Mouse (Mus musculus) limb, embryonic 14.5 days (tissue): ENCODE measurements around the gene Fcgr4. TPM values are rescaled to one million over a fixed set of nuclear protein-coding genes. Genes with fewer than 3 reads are reported as not detected.

Source experiments
- ATAC-seq: fragments of 200-750 bp; cut with Nextera tagmentation; 2 replicates; pipeline ENCODE4 v1.8.0; 2017; ENCODE audit warnings: low read depth, moderate number of reproducible peaks, moderate TSS enrichment; ENCODE audit not compliant: low FRiP score
- DNase-seq: peaks from one replicate; pipeline ENCODE4 v3.0.0-alpha.2; 2015; ENCODE audit warnings: low spot score
- H3K27ac ChIP-seq: fragments of 300-500 bp; sonication (generic); replicated peaks from 2 replicates; pipeline ENCODE4 v1.5.1; 2014; ENCODE audit warnings: low read depth, mild to moderate bottlenecking, low read length, moderate library complexity, mixed read lengths
- H3K27me3 ChIP-seq: fragments of 300-500 bp; sonication (generic); 2 replicates; pipeline ENCODE4 v1.6.1; 2014; ENCODE audit warnings: low read length, mixed read lengths; ENCODE audit not compliant: control insufficient read depth, insufficient read depth
- H3K36me3 ChIP-seq: fragments of 300-500 bp; sonication (generic); 2 replicates; pipeline ENCODE4 v1.6.1; 2014; ENCODE audit warnings: mild to moderate bottlenecking, low read length, moderate library complexity, mixed read lengths; ENCODE audit not compliant: control insufficient read depth, insufficient read depth
- H3K4me1 ChIP-seq: fragments of 300-500 bp; sonication (generic); 2 replicates; pipeline ENCODE4 v1.6.1; 2014; ENCODE audit warnings: antibody characterized with exemption, low read length, mixed read lengths; ENCODE audit not compliant: control insufficient read depth, insufficient read depth
- H3K4me2 ChIP-seq: fragments of 300-500 bp; sonication (generic); replicated peaks from 2 replicates; pipeline ENCODE4 v1.6.1; 2014; ENCODE audit warnings: low read depth, mild to moderate bottlenecking, low read length, moderate library complexity; ENCODE audit not compliant: severe bottlenecking
- H3K4me3 ChIP-seq: fragments of 300-500 bp; sonication (generic); replicated peaks from 2 replicates; pipeline ENCODE4 v1.5.1; 2014; ENCODE audit warnings: low read length
- H3K9ac ChIP-seq: fragments of 300-500 bp; sonication (generic); 2 replicates; pipeline ENCODE4 v1.6.1; 2014; ENCODE audit warnings: mild to moderate bottlenecking, low read depth, low read length, moderate library complexity; ENCODE audit not compliant: severe bottlenecking
- H3K9me3 ChIP-seq: fragments of 300-500 bp; sonication (generic); 2 replicates; pipeline ENCODE4 v1.6.1; 2016; ENCODE audit warnings: low read length; ENCODE audit not compliant: control insufficient read depth
- POLR2A ChIP-seq: fragments of 200-500 bp; IDR thresholded peaks from 2 replicates; pipeline ENCODE4 v1.8.0; 2012; ENCODE audit warnings: inconsistent platforms, mild to moderate bottlenecking, moderate library complexity, borderline replicate concordance; ENCODE audit not compliant: insufficient read depth, insufficient read length; ENCODE audit errors: extremely low read depth
- WGBS: fragments of 180-500 bp; shearing (Covaris S2); extraction: QIAGEN DNeasy Blood & Tissue Kit; methylation state at CpG from one replicate; pipeline ENCODE4 v1.1.7; 2014; 5-methylcytosine and 5-hydroxymethylcytosine counted together
- polyA plus RNA-seq, 2 experiments: library from polyadenylated mRNA; depleted of rRNA in 1 of 2; stranded (reverse) in 1 of 2; unstranded in 1 of 2; fragments of >200 nt; fragmentation: Nextera tagmentation in 1 of 2; extraction: Ambion mirVana in 1 of 2; gene quantifications; 2 replicates each; pipeline versions ENCODE4 v1.2.1 to v1.2.3; 2012 to 2014

Gene Fcgr4
- polyA plus RNA-seq, 2 experiments: 0.59 to 0.75 TPM

DNA sequence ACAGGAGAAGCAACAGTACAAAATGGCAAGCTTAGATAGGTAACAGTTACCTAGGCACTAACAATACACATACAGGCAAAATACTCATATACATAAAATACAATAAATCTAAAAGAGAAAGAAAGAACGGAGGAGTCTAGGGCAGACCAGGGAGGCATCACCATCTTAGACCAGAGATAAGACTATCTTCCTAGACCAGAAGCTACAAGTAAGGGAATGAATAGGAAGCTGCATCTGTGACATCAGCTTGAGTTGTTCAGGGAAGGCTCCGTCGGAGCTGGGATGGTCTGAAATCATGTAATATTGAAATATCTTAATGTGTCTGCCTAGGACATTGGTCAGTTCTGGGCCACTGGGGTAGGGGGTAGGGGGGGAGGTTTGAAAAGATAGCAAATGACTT is 13.0 kb downstream of the Fcgr4 start:
- H3K36me3 ChIP-seq: no peaks in the 10 kb centered on the region
- ATAC-seq (no peak), DNase-seq (no peak)
- peaks cover 35% of the 10 kb centered on the region for H3K27me3 ChIP-seq
- WGBS: 84% methylated on average over 3 of the region's 3 CpGs
- no peak overlapping the region for H3K9ac ChIP-seq
- no peak for TF ChIP-seq POLR2A
- H3K4me2 ChIP-seq: no peak overlapping the region
- no peak overlapping the region for H3K4me3 ChIP-seq
- H3K27ac ChIP-seq: no peak overlapping the region
- H3K9me3 ChIP-seq: no peaks in the 10 kb centered on the region
- no peaks in the 10 kb centered on the region for H3K4me1 ChIP-seq

DNA sequence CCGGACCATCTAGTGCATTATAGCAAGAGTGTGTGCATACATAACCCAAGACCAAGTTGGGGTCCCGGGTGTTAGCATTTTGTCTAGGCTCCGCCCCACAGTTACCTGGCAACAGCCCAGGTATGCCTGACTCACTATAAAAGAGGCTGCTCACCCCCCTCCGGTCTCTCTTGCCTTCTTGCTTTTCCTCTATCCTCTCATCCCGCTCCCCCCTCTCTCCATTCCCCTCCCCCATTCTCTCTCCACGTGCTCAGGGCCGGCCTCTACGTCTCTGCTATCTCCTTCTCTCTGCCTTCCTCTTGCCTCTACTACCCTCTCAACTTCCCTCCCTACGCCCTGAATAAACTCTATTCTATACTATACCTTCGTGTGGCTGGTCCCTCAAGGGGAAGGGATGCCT is 14.0 kb downstream of the Fcgr4 start:
- Histone ChIP-seq H3K9me3 (no peaks in the 10 kb centered on the region), H3K36me3 (no peaks in the 10 kb centered on the region), H3K4me3 (peak overlapping the region; percentile 49), H3K27me3 (peaks cover 35% of the 10 kb centered on the region), H3K4me1 (no peaks in the 10 kb centered on the region), H3K27ac (no peak overlapping the region), H3K9ac (peak overlapping the region; percentile 38; the same call in 1 of the 2 replicates), H3K4me2 (peak overlapping the region; percentile 82)
- no peak for TF ChIP-seq POLR2A
- ATAC-seq: no peak
- 6% methylated on average over 10 of the region's 10 CpGs for WGBS
- no peak for DNase-seq

DNA sequence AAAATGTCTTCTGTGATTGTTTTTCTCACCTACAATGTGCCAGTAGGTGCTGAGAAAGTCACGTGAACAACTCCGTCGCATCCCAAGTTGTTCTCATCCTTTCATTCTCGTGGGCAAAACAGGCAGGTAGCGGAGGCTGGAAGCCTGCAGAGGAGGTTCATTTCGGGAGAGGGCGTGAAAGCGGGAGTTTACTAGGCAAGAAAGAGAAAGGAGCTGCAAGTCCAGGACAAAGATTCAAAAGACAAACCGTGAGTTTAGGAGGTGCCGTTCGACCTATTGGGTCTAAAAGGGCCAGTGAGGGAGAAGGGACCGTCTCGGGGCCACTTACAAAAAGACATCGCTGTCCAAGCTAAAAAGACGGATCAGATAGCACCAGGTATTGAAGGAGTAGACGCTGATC is 14.5 kb downstream of the Fcgr4 start:
- no peak for DNase-seq
- Histone ChIP-seq H3K27ac (no peak overlapping the region), H3K27me3 (peaks cover 35% of the 10 kb centered on the region), H3K4me1 (no peaks in the 10 kb centered on the region), H3K9me3 (no peaks in the 10 kb centered on the region), H3K4me3 (peak overlapping the region; percentile 49), H3K36me3 (no peaks in the 10 kb centered on the region), H3K9ac (peak overlapping the region; percentile 38), H3K4me2 (peak overlapping the region; percentile 82)
- under 1% methylated on average over 16 of the region's 16 CpGs for WGBS
- no peak for ATAC-seq
- no peak for TF ChIP-seq POLR2A

DNA sequence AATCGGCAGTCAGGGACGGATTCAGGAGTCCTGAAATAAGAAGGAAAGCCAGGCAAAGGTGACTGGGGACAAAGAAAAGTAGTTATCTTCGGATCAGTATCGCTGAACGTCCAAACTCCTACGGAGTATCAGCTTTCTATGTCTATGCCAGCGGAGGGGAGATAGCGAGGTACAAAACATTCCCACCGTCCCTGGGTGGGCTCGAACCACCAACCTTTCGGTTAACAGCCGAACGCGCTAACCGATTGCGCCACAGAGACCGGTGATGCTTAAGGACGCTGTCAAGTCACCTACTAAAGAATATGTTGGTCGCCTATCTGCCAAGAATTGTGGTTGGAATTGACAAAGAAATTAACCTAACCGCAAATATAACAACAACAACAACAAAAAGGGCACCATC is 15.0 kb downstream of the Fcgr4 start:
- Histone ChIP-seq H3K4me1 (no peaks in the 10 kb centered on the region), H3K9me3 (no peaks in the 10 kb centered on the region), H3K27me3 (peaks cover 35% of the 10 kb centered on the region), H3K4me3 (peak overlapping the region; percentile 49), H3K4me2 (peak overlapping the region; percentile 82), H3K9ac (peak overlapping the region; percentile 38), H3K27ac (no peak overlapping the region), H3K36me3 (no peaks in the 10 kb centered on the region)
- no peak for TF ChIP-seq POLR2A
- WGBS: under 1% methylated on average over 20 of the region's 20 CpGs
- peak; percentile 72 for ATAC-seq
- DNase-seq: peak; percentile 89

DNA sequence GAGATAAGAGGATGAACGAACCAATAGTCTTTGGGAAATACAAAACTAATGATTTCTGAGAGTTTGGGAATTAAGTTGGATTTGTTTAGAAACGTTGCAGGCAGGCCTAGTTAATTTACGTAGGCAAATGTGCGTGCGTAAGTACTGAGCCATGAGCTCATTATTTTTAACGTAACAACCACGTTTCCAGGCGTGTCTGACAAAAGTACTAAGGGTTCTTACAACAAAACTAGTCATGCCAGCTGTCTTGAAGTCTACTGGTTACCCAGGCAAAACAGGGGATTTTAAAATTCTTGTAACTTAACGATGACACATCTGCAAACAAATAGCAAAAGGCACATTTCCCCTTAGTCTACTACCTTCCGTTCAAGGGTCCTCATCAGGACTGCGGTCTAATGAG is 15.5 kb downstream of the Fcgr4 start:
- Histone ChIP-seq H3K4me2 (peak overlapping the region; percentile 82), H3K9ac (no peak overlapping the region), H3K4me1 (no peaks in the 10 kb centered on the region), H3K27ac (no peak overlapping the region), H3K36me3 (no peaks in the 10 kb centered on the region), H3K4me3 (peak overlapping the region; percentile 49), H3K27me3 (peaks cover 35% of the 10 kb centered on the region), H3K9me3 (no peaks in the 10 kb centered on the region)
- 8% methylated on average over 11 of the region's 11 CpGs for WGBS
- DNase-seq (no peak), ATAC-seq (no peak)
- no peak for TF ChIP-seq POLR2A

DNA sequence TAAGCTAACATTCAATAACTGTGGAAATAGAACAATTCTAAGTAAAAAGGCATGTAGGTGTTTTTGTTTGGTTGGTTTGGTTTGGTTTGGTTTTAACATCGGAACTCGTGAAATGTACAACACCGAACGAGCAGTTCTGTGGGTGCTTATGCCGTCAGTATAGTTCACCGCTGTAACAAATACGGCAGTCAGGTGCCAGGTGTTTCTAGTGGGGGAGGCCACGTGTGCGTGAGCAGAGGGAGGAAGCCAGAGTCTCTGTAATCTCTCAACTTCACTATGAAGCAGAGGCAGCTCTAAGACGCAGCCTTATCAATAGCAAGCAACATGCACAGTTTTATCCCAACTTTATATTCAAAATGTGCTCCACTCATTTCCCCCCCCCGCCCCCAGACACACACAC is 16.9 kb downstream of the Fcgr4 start:
- H3K4me3 ChIP-seq: 0 out of 2 replicates have a peak overlapping the region, but pooled peaks have one; percentile 4
- no peak for ATAC-seq
- H3K4me2 ChIP-seq: 0 out of 2 replicates have a peak overlapping the region, but pooled peaks have one; percentile 5

More for the DNA sequence above, 16.9 kb downstream of the Fcgr4 start:
- Histone ChIP-seq H3K4me1 (no peaks in the 10 kb centered on the region), H3K9ac (no peak overlapping the region), H3K9me3 (no peaks in the 10 kb centered on the region), H3K36me3 (no peaks in the 10 kb centered on the region), H3K27me3 (peaks cover 35% of the 10 kb centered on the region), H3K27ac (no peak overlapping the region)
- 41% methylated on average over 11 of the region's 11 CpGs for WGBS
- DNase-seq: no peak
- TF ChIP-seq POLR2A: no peak
